Mouse (Mus musculus): ENCODE data around the gene Pgm5.

DNA sequence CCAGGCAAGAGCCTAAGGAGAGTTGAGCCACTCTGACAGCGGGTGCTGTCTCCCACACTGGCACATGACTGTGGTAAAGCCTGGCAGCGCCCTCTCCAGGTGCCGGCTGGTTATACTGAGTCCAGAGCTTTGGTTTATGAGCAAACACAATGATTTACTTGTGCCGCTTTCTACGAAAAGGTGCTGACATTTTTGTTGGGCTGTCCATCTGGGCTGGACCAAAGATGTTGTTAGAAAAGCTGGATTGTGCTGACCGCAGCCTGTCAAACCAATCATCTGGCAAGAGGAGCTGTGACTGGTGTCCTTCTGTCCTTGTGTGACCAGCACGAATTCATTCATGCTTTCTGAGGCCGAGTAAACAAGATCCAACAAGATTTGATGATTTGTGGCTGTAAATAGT lies 159.9 kb downstream of the Pgm5 start:
- TF ChIP-seq CTCF (IDR thresholded peaks at IDR 0.05; ENCODE audit: low read depth): 0 out of 2 replicates have a peak, but pooled peaks have one; percentile 7
- no peak for TF ChIP-seq EP300 (IDR thresholded peaks at IDR 0.05; ENCODE audit: low read depth)
